Mouse (Mus musculus): ENCODE measurements at regions not wholly inside any gene's neighbourhood (a gene's known extent, or its start where the extent isn't known, plus 50 kb on each side); places are given as distances from the start of the nearest gene placed in this dataset.

- Histone ChIP-seq H3K36me3 (ENCODE audit: control insufficient read depth, insufficient read depth, low read length) (no peaks in the 10 kb centered on the region), H3K9me3 (ENCODE audit: control insufficient read depth, low read depth, low read length) (no peaks in the 10 kb centered on the region), H3K27me3 (ENCODE audit: control insufficient read depth, insufficient read depth, low read length) (no peaks in the 10 kb centered on the region), H3K9ac (replicated peaks; ENCODE audit: low read depth, low read length) (no peak overlapping the region), H3K4me1 (ENCODE audit: control insufficient read depth, insufficient read depth, low read length) (no peaks in the 10 kb centered on the region), H3K4me2 (replicated peaks; ENCODE audit: low read depth, low read length) (no peak overlapping the region), H3K27ac (ENCODE audit: low read length) (no peak overlapping the region), H3K4me3 (ENCODE audit: low read depth, low read length) (no peak overlapping the region)
- ATAC-seq (ENCODE audit: insufficient number of reproducible peaks, insufficient read depth, low FRiP score, low read depth), result no peak
Measured at GRCm38 (mm10) chr5:85485157-85485556, 580.2 kb downstream of the Cenpc1 start.

DNA sequence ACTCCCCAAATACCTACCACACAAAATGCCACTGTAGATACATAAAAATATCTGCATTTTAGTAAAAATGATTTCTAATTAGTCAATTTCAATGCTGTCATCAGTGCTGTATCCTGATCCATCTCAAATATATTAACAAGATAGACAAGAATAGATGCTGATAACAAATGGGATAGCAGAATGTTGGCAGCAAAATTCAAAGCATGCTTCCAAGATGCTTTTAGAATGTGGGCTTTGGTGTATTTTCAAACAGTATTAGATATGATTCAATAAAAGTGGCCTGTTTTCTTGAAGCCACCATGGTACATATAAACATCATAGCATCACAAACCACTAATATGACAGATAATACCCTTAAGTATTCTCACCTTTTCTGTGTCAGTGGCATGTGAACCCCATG lies 597.6 kb downstream of the Cenpc1 start:
- Histone ChIP-seq H3K4me2 (replicated peaks; ENCODE audit: low read depth, low read length) (no peak overlapping the region), H3K9me3 (ENCODE audit: control insufficient read depth, low read depth, low read length) (no peaks in the 10 kb centered on the region), H3K27me3 (ENCODE audit: control insufficient read depth, insufficient read depth, low read length) (no peaks in the 10 kb centered on the region), H3K36me3 (ENCODE audit: control insufficient read depth, insufficient read depth, low read length) (no peaks in the 10 kb centered on the region), H3K4me1 (ENCODE audit: control insufficient read depth, insufficient read depth, low read length) (no peaks in the 10 kb centered on the region), H3K27ac (ENCODE audit: low read length) (no peak overlapping the region), H3K9ac (replicated peaks; ENCODE audit: low read depth, low read length) (no peak overlapping the region), H3K4me3 (ENCODE audit: low read depth, low read length) (no peak overlapping the region)
- ATAC-seq (ENCODE audit: insufficient number of reproducible peaks, insufficient read depth, low FRiP score, low read depth), result no peak

DNA sequence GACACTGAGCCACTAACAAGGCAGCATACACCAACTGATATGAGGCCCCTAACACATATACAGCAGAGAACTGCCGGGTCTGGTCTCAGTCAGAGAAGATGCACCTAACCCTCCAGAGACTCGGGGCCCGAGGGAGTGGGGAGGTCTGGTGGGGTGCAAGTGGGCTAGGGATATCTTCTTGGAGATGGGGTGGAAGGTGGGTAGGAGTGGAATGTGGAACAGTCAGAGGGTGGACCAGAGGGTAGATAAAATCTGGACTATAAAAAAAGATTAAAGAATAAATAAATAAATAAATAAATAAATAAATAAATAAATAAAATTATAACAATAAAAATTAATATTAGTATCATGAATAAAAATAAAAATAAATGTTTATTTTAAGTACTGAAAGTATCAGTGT lies 598.2 kb downstream of the Cenpc1 start:
- Histone ChIP-seq H3K36me3 (ENCODE audit: control insufficient read depth, insufficient read depth, low read length) (no peaks in the 10 kb centered on the region), H3K27ac (ENCODE audit: low read length) (no peak overlapping the region), H3K4me1 (ENCODE audit: control insufficient read depth, insufficient read depth, low read length) (no peaks in the 10 kb centered on the region), H3K4me3 (ENCODE audit: low read depth, low read length) (no peak overlapping the region), H3K27me3 (ENCODE audit: control insufficient read depth, insufficient read depth, low read length) (no peaks in the 10 kb centered on the region), H3K9ac (replicated peaks; ENCODE audit: low read depth, low read length) (no peak overlapping the region), H3K4me2 (replicated peaks; ENCODE audit: low read depth, low read length) (no peak overlapping the region), H3K9me3 (ENCODE audit: control insufficient read depth, low read depth, low read length) (no peaks in the 10 kb centered on the region)
- WGBS, result 83% methylated on average over 3 of the region's 3 CpGs
- ATAC-seq (ENCODE audit: insufficient number of reproducible peaks, insufficient read depth, low FRiP score, low read depth), result no peak

Data from stomach, embryonic 14.5 days (tissue).